Mouse (Mus musculus): ENCODE measurements around the gene Map3k5. TPM values are rescaled to one million over a fixed set of nuclear protein-coding genes. Genes with fewer than 3 reads are reported as not detected.

The Map3k5 gene
- polyA plus RNA-seq, 1 experiment from 2014 or later: 1.9 TPM

- ATAC-seq (ENCODE audit: low read depth): no peak
- H3K4me3 ChIP-seq (ENCODE audit: low read depth, low read length): no peak overlapping the region
- no peaks in the 10 kb centered on the region for H3K4me1 ChIP-seq (ENCODE audit: control insufficient read depth, insufficient read depth, low read length)
- H3K9ac ChIP-seq (replicated peaks; ENCODE audit: low read depth, low read length): no peak overlapping the region
- no peaks in the 10 kb centered on the region for H3K27me3 ChIP-seq (ENCODE audit: control insufficient read depth, insufficient read depth, low read length)
- 92% methylated on average over 8 of the region's 8 CpGs for WGBS
- no peak overlapping the region for H3K27ac ChIP-seq (ENCODE audit: low read depth, low read length)
- no peaks in the 10 kb centered on the region for H3K36me3 ChIP-seq (ENCODE audit: control insufficient read depth, insufficient read depth, low read length)
- no peak overlapping the region for H3K4me2 ChIP-seq (ENCODE audit: low read depth, low read length)
- H3K9me3 ChIP-seq (ENCODE audit: control insufficient read depth, low read length): no peaks in the 10 kb centered on the region
Observed at GRCm38 (mm10) chr10:19940626-19941025, 6.4 kb downstream of the Map3k5 start.

GRCm38 (mm10) chr10:19941063-19941462 is 6.8 kb downstream of the Map3k5 start:
- no peak for ATAC-seq (ENCODE audit: low read depth)
- 72% methylated on average over 6 of the region's 6 CpGs for WGBS
- H3K4me1 ChIP-seq (ENCODE audit: control insufficient read depth, insufficient read depth, low read length): no peaks in the 10 kb centered on the region
- H3K27ac ChIP-seq (ENCODE audit: low read depth, low read length): no peak overlapping the region
- H3K36me3 ChIP-seq (ENCODE audit: control insufficient read depth, insufficient read depth, low read length): no peaks in the 10 kb centered on the region
- H3K4me3 ChIP-seq (ENCODE audit: low read depth, low read length): no peak overlapping the region
- H3K4me2 ChIP-seq (ENCODE audit: low read depth, low read length): no peak overlapping the region
- H3K27me3 ChIP-seq (ENCODE audit: control insufficient read depth, insufficient read depth, low read length): no peaks in the 10 kb centered on the region
- H3K9ac ChIP-seq (replicated peaks; ENCODE audit: low read depth, low read length): no peak overlapping the region
- H3K9me3 ChIP-seq (ENCODE audit: control insufficient read depth, low read length): no peaks in the 10 kb centered on the region

GRCm38 (mm10) chr10:19941914-19942313 is 7.6 kb downstream of the Map3k5 start:
- H3K27ac ChIP-seq (ENCODE audit: low read depth, low read length): no peak overlapping the region
- no peaks in the 10 kb centered on the region for H3K27me3 ChIP-seq (ENCODE audit: control insufficient read depth, insufficient read depth, low read length)
- ATAC-seq (ENCODE audit: low read depth): no peak
- H3K36me3 ChIP-seq (ENCODE audit: control insufficient read depth, insufficient read depth, low read length): no peaks in the 10 kb centered on the region
- no peaks in the 10 kb centered on the region for H3K9me3 ChIP-seq (ENCODE audit: control insufficient read depth, low read length)
- H3K9ac ChIP-seq (replicated peaks; ENCODE audit: low read depth, low read length): no peak overlapping the region
- WGBS: 87% methylated on average over 9 of the region's 9 CpGs
- H3K4me2 ChIP-seq (ENCODE audit: low read depth, low read length): no peak overlapping the region
- H3K4me1 ChIP-seq (ENCODE audit: control insufficient read depth, insufficient read depth, low read length): no peaks in the 10 kb centered on the region
- no peak overlapping the region for H3K4me3 ChIP-seq (ENCODE audit: low read depth, low read length)

GRCm38 (mm10) chr10:19942621-19943020 is 8.3 kb downstream of the Map3k5 start:
- Histone ChIP-seq H3K9me3 (ENCODE audit: control insufficient read depth, low read length) (no peaks in the 10 kb centered on the region), H3K4me1 (ENCODE audit: control insufficient read depth, insufficient read depth, low read length) (no peaks in the 10 kb centered on the region), H3K4me2 (ENCODE audit: low read depth, low read length) (no peak overlapping the region), H3K36me3 (ENCODE audit: control insufficient read depth, insufficient read depth, low read length) (no peaks in the 10 kb centered on the region), H3K27ac (ENCODE audit: low read depth, low read length) (no peak overlapping the region), H3K9ac (replicated peaks; ENCODE audit: low read depth, low read length) (no peak overlapping the region), H3K27me3 (ENCODE audit: control insufficient read depth, insufficient read depth, low read length) (no peaks in the 10 kb centered on the region), H3K4me3 (ENCODE audit: low read depth, low read length) (no peak overlapping the region)
- no peak for ATAC-seq (ENCODE audit: low read depth)
- 97% methylated on average over 3 of the region's 3 CpGs for WGBS

- 87% methylated on average over 7 of the region's 7 CpGs for WGBS
- Histone ChIP-seq H3K9ac (replicated peaks; ENCODE audit: low read depth, low read length) (no peak overlapping the region), H3K4me1 (ENCODE audit: control insufficient read depth, insufficient read depth, low read length) (no peaks in the 10 kb centered on the region), H3K4me2 (ENCODE audit: low read depth, low read length) (no peak overlapping the region), H3K27ac (ENCODE audit: low read depth, low read length) (no peak overlapping the region), H3K9me3 (ENCODE audit: control insufficient read depth, low read length) (no peaks in the 10 kb centered on the region), H3K27me3 (ENCODE audit: control insufficient read depth, insufficient read depth, low read length) (no peaks in the 10 kb centered on the region), H3K36me3 (ENCODE audit: control insufficient read depth, insufficient read depth, low read length) (no peaks in the 10 kb centered on the region), H3K4me3 (ENCODE audit: low read depth, low read length) (no peak overlapping the region)
- no peak for ATAC-seq (ENCODE audit: low read depth)
Observed at GRCm38 (mm10) chr10:19945651-19946050, 11.4 kb downstream of the Map3k5 start.

- Histone ChIP-seq H3K27ac (ENCODE audit: low read depth, low read length) (no peak overlapping the region), H3K4me3 (ENCODE audit: low read depth, low read length) (no peak overlapping the region), H3K4me2 (ENCODE audit: low read depth, low read length) (no peak overlapping the region), H3K9ac (replicated peaks; ENCODE audit: low read depth, low read length) (no peak overlapping the region), H3K4me1 (ENCODE audit: control insufficient read depth, insufficient read depth, low read length) (no peaks in the 10 kb centered on the region), H3K27me3 (ENCODE audit: control insufficient read depth, insufficient read depth, low read length) (no peaks in the 10 kb centered on the region), H3K9me3 (ENCODE audit: control insufficient read depth, low read length) (no peaks in the 10 kb centered on the region), H3K36me3 (ENCODE audit: control insufficient read depth, insufficient read depth, low read length) (no peaks in the 10 kb centered on the region)
- ATAC-seq (ENCODE audit: low read depth): no peak
- WGBS: 90% methylated on average over 6 of the region's 6 CpGs
Observed at GRCm38 (mm10) chr10:19946644-19947043, 12.4 kb downstream of the Map3k5 start.

- no peak for ATAC-seq (ENCODE audit: low read depth)
- 88% methylated on average over 10 of the region's 10 CpGs for WGBS
- no peak overlapping the region for H3K4me3 ChIP-seq (ENCODE audit: low read depth, low read length)
Observed at GRCm38 (mm10) chr10:19947441-19947840, 13.2 kb downstream of the Map3k5 start.

GRCm38 (mm10) chr10:19947901-19948300 is 13.6 kb downstream of the Map3k5 start:
- Histone ChIP-seq H3K27me3 (ENCODE audit: control insufficient read depth, insufficient read depth, low read length) (no peaks in the 10 kb centered on the region), H3K4me3 (ENCODE audit: low read depth, low read length) (no peak overlapping the region), H3K27ac (ENCODE audit: low read depth, low read length) (no peak overlapping the region), H3K4me1 (ENCODE audit: control insufficient read depth, insufficient read depth, low read length) (no peaks in the 10 kb centered on the region), H3K4me2 (ENCODE audit: low read depth, low read length) (no peak overlapping the region), H3K36me3 (ENCODE audit: control insufficient read depth, insufficient read depth, low read length) (no peaks in the 10 kb centered on the region), H3K9me3 (ENCODE audit: control insufficient read depth, low read length) (no peaks in the 10 kb centered on the region), H3K9ac (replicated peaks; ENCODE audit: low read depth, low read length) (no peak overlapping the region)
- no peak for ATAC-seq (ENCODE audit: low read depth)
- WGBS: 93% methylated on average over 5 of the region's 5 CpGs

More at GRCm38 (mm10) chr10:19947441-19947840, 13.2 kb downstream of the Map3k5 start:
- Histone ChIP-seq H3K27me3 (ENCODE audit: control insufficient read depth, insufficient read depth, low read length) (no peaks in the 10 kb centered on the region), H3K9me3 (ENCODE audit: control insufficient read depth, low read length) (no peaks in the 10 kb centered on the region), H3K4me1 (ENCODE audit: control insufficient read depth, insufficient read depth, low read length) (no peaks in the 10 kb centered on the region), H3K4me2 (ENCODE audit: low read depth, low read length) (no peak overlapping the region), H3K36me3 (ENCODE audit: control insufficient read depth, insufficient read depth, low read length) (no peaks in the 10 kb centered on the region), H3K27ac (ENCODE audit: low read depth, low read length) (no peak overlapping the region), H3K9ac (replicated peaks; ENCODE audit: low read depth, low read length) (no peak overlapping the region)

GRCm38 (mm10) chr10:19948381-19948780 is 14.1 kb downstream of the Map3k5 start:
- H3K27me3 ChIP-seq (ENCODE audit: control insufficient read depth, insufficient read depth, low read length): no peaks in the 10 kb centered on the region
- H3K9ac ChIP-seq (replicated peaks; ENCODE audit: low read depth, low read length): no peak overlapping the region
- H3K4me1 ChIP-seq (ENCODE audit: control insufficient read depth, insufficient read depth, low read length): no peaks in the 10 kb centered on the region
- WGBS: 97% methylated on average over 11 of the region's 11 CpGs
- ATAC-seq (ENCODE audit: low read depth): no peak
- H3K36me3 ChIP-seq (ENCODE audit: control insufficient read depth, insufficient read depth, low read length): no peaks in the 10 kb centered on the region
- H3K4me3 ChIP-seq (ENCODE audit: low read depth, low read length): no peak overlapping the region
- no peaks in the 10 kb centered on the region for H3K9me3 ChIP-seq (ENCODE audit: control insufficient read depth, low read length)
- H3K27ac ChIP-seq (ENCODE audit: low read depth, low read length): no peak overlapping the region
- no peak overlapping the region for H3K4me2 ChIP-seq (ENCODE audit: low read depth, low read length)

- Histone ChIP-seq H3K27me3 (ENCODE audit: control insufficient read depth, insufficient read depth, low read length) (no peaks in the 10 kb centered on the region), H3K9ac (replicated peaks; ENCODE audit: low read depth, low read length) (no peak overlapping the region), H3K4me2 (ENCODE audit: low read depth, low read length) (no peak overlapping the region), H3K4me3 (ENCODE audit: low read depth, low read length) (no peak overlapping the region), H3K27ac (ENCODE audit: low read depth, low read length) (no peak overlapping the region), H3K9me3 (ENCODE audit: control insufficient read depth, low read length) (no peaks in the 10 kb centered on the region), H3K36me3 (ENCODE audit: control insufficient read depth, insufficient read depth, low read length) (no peaks in the 10 kb centered on the region), H3K4me1 (ENCODE audit: control insufficient read depth, insufficient read depth, low read length) (no peaks in the 10 kb centered on the region)
- 95% methylated on average over 4 of the region's 4 CpGs for WGBS
- no peak for ATAC-seq (ENCODE audit: low read depth)
Observed at GRCm38 (mm10) chr10:19949106-19949505, 14.8 kb downstream of the Map3k5 start.
